Mouse (Mus musculus): ENCODE measurements around the gene Gm21083. TPM values are rescaled to one million over a fixed set of nuclear protein-coding genes. Genes with fewer than 3 reads are reported as not detected.

Gene Gm21083
- polyA plus RNA-seq, 1 experiment from 2014 or later, result not detected

Other genes with a start within 250 kb of the Gm21083 start
- not detected in 2 replicates for gene Gm21149, start 100.8 kb upstream of the Gm21083 start, polyA plus RNA-seq (2016; fragmentation: Nextera tagmentation; extraction: Ambion mirVana)
- gene Gm21190, start 48.1 kb upstream of the Gm21083 start, polyA plus RNA-seq (2016; fragmentation: Nextera tagmentation; extraction: Ambion mirVana), result not detected in 2 replicates
- gene Speer4d, start 41.7 kb downstream of the Gm21083 start, polyA plus RNA-seq (2016; fragmentation: Nextera tagmentation; extraction: Ambion mirVana), result not detected in 2 replicates
- not detected in 2 replicates for gene 4930572O03Rik, start 79.7 kb downstream of the Gm21083 start, polyA plus RNA-seq (2016; fragmentation: Nextera tagmentation; extraction: Ambion mirVana)
- gene Speer4c, start 136.9 kb downstream of the Gm21083 start, polyA plus RNA-seq (2016; fragmentation: Nextera tagmentation; extraction: Ambion mirVana), result not detected in 2 replicates